In the genomic region with DNA sequence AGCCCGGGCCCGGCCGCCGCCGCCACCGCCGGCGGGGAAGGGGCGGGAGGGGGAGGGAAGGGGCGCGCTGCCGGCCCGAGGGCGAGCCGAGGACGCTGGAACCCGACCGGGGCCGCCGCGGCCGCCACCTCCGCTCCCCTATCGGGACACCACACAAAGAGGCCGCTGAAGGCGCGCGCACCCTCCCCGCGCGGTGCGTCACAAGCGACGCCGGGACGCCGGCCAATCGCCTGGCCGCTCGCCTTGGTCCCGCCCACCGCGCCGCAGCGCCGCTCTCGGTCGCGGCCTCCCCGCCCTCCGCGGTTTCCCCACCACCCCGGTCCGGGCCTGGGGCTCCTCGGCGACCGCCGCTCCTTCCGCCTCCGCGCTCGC, we compare ENCODE assay signal across 8 mouse cellular contexts. TPM values are rescaled to one million over a fixed set of nuclear protein-coding genes. Genes with fewer than 3 reads are reported as not detected.
DNase-seq lines count a peak whose midpoint lies in the region; ATAC-seq and TF ChIP-seq lines count a peak whose summit lies in the region.

A gene (minus strand): TSS at position 161 of the 372 bp plus-strand sequence.

- H3K27me3 ChIP-seq in MEL (ENCODE audit: control insufficient read depth in 1 of 2, insufficient read depth in 2 of 2, low read length in 2 of 2), result no peaks in the 10 kb centered on the region
- H3K27me3 ChIP-seq in cerebellum, adult 2 months (ENCODE audit: control insufficient read depth, insufficient read depth, low read length), result no peaks in the 10 kb centered on the region
- no peaks in the 10 kb centered on the region for H3K27me3 ChIP-seq in lung, embryonic 14.5 days (ENCODE audit: insufficient read depth, low read length)

- H3K9ac ChIP-seq in MEL (ENCODE audit: control insufficient read depth, low read depth, low read length, poor library complexity, severe bottlenecking), result peak within 1 kb of the TSS; percentile 99
- H3K9ac ChIP-seq in lung, embryonic 14.5 days, result peak within 1 kb of the TSS; percentile 100

- WGBS in cerebellum, adult 2 months, result under 1% methylated on average over 56 of the region's 62 CpGs
- WGBS in lung, embryonic 14.5 days, result under 1% methylated on average over 51 of the region's 62 CpGs

- TF ChIP-seq RAD21 in MEL (IDR thresholded peaks at IDR 0.05; ENCODE audit: low read depth, low read length), result no peak

- H3K4me2 ChIP-seq in lung, embryonic 14.5 days, result peak within 1 kb of the TSS; percentile 82

- peak; percentile 93 for DNase-seq in MEL (ENCODE audit: low read depth, low spot score)
- DNase-seq in cerebellum, adult 2 months, result peak; percentile 94 to 98
- peak; percentile 93 for DNase-seq in forelimb bud, embryonic 11.5 days (ENCODE audit: low read depth, low spot score)
- DNase-seq in heart, postnatal 4 days, result peak; percentile 97
- peak; percentile 83 to 92 for DNase-seq in layer of hippocampus, adult 8-10 months (ENCODE audit: low spot score in 2 of 2)
- peak; percentile 98 for DNase-seq in lung, embryonic 14.5 days
- peak; percentile 96 for DNase-seq in testis, postnatal 14 days (ENCODE audit: low spot score)

- H3K9me3 ChIP-seq in MEL (replicated peaks; ENCODE audit: insufficient read depth, low read length), result no peaks in the 10 kb centered on the region
- H3K9me3 ChIP-seq in lung, embryonic 14.5 days (ENCODE audit: low read depth, low read length), result no peaks in the 10 kb centered on the region

- peaks cover 32% of the 10 kb centered on the region for H3K79me2 ChIP-seq in MEL (ENCODE audit: control insufficient read depth, insufficient read depth, low read length, poor library complexity)

- ATAC-seq in lung, embryonic 14.5 days (ENCODE audit: insufficient read depth), result peak; percentile 92
- ATAC-seq in neutrophil, adult 5-6 weeks (ENCODE audit: extremely low read depth, insufficient number of reproducible peaks, low FRiP score, poor library complexity, severe bottlenecking), result peak; percentile 74

- peak within 1 kb of the TSS; percentile 91 to 96 for H3K4me3 ChIP-seq in MEL (ENCODE audit: control insufficient read depth in 1 of 2, insufficient read depth in 1 of 2, low read depth in 2 of 2, low read length in 2 of 2)
- H3K4me3 ChIP-seq in cerebellum, adult 2 months (replicated peaks; ENCODE audit: insufficient read depth, low read depth, low read length), result peak within 1 kb of the TSS; percentile 76
- peak within 1 kb of the TSS; percentile 95 for H3K4me3 ChIP-seq in lung, embryonic 14.5 days (ENCODE audit: low read depth, low read length)

- H3K4me1 ChIP-seq in MEL (ENCODE audit: control insufficient read depth in 1 of 2, insufficient read depth in 2 of 2, low read length in 2 of 2), result peaks cover 3 to 17% of the 10 kb centered on the region in 2 experiments
- H3K4me1 ChIP-seq in cerebellum, adult 2 months (ENCODE audit: control insufficient read depth, insufficient read depth, low read length), result peaks cover 5% of the 10 kb centered on the region; the same call in 1 of the 2 replicates
- H3K4me1 ChIP-seq in lung, embryonic 14.5 days (ENCODE audit: insufficient read depth), result peaks cover 16% of the 10 kb centered on the region; the same call in 1 of the 2 replicates

- peak within 1 kb of the TSS; percentile 90 for H3K27ac ChIP-seq in MEL (ENCODE audit: control insufficient read depth, low read depth, low read length)
- peak within 1 kb of the TSS; percentile 100 for H3K27ac ChIP-seq in cerebellum, adult 2 months (ENCODE audit: insufficient read depth, low read length)
- peak within 1 kb of the TSS; percentile 100 for H3K27ac ChIP-seq in lung, embryonic 14.5 days (ENCODE audit: low read depth)

- peaks cover 4 to 26% of the 10 kb centered on the region in 2 experiments; a peak in 3 of 4 replicates for H3K36me3 ChIP-seq in MEL (ENCODE audit: control insufficient read depth in 1 of 2, insufficient read depth in 2 of 2, low read length in 2 of 2)
- peaks cover 25% of the 10 kb centered on the region for H3K36me3 ChIP-seq in lung, embryonic 14.5 days (ENCODE audit: insufficient read depth)

- TF ChIP-seq CTCF in MEL (IDR thresholded peaks at IDR 0.05 in 2 of 3, conservative IDR thresholded peaks at IDR 0.05 in 1 of 3; ENCODE audit: control insufficient read depth in 1 of 3, insufficient read depth in 1 of 3, low read depth in 2 of 3, low read length in 3 of 3, poor library complexity in 1 of 3, severe bottlenecking in 1 of 3), result no peak
- no peak for TF ChIP-seq CTCF in cerebellum, adult 2 months (IDR thresholded peaks at IDR 0.05; ENCODE audit: borderline replicate concordance, insufficient read depth, low read depth, low read length)
- TF ChIP-seq CTCF in lung, embryonic 14.5 days (IDR thresholded peaks at IDR 0.05; ENCODE audit: low read depth), result no peak

- no peak for TF ChIP-seq EP300 in MEL (IDR thresholded peaks at IDR 0.05; ENCODE audit: low read depth in 1 of 2, low read length in 2 of 2)

- peak in 1 of 2 experiments; percentile 68; a peak in 1 of 4 replicates for TF ChIP-seq POLR2A in MEL (IDR thresholded peaks at IDR 0.05; ENCODE audit: control insufficient read depth in 1 of 2, insufficient read depth in 1 of 2, low read depth in 1 of 2, low read length in 2 of 2, poor library complexity in 1 of 2)
- peak; percentile 41; the same call in 1 of the 2 replicates for TF ChIP-seq POLR2A in cerebellum, adult 2 months (IDR thresholded peaks at IDR 0.05; ENCODE audit: borderline replicate concordance, insufficient read depth, low read length)

TF ChIP-seq in MEL, 35 proteins besides CTCF, POLR2A, EP300 and RAD21:
- TF ChIP-seq ETS1 (IDR thresholded peaks at IDR 0.05; ENCODE audit: low read depth, low read length), result no peak
- no peak for TF ChIP-seq MYB (IDR thresholded peaks at IDR 0.05; ENCODE audit: low read depth, low read length)
- TF ChIP-seq USF1 (IDR thresholded peaks at IDR 0.05; ENCODE audit: low read depth, low read length), result no peak
- TF ChIP-seq USF2 (IDR thresholded peaks at IDR 0.05; ENCODE audit: borderline replicate concordance in 1 of 2, insufficient read depth in 1 of 2, low read depth in 1 of 2, low read length in 2 of 2), result no peak
- TF ChIP-seq CHD1 (IDR thresholded peaks at IDR 0.05; ENCODE audit: low read depth, low read length), result 0 out of 2 replicates have a peak, but pooled peaks have one; percentile 15
- no peak for TF ChIP-seq ZC3H11A (IDR thresholded peaks at IDR 0.05; ENCODE audit: low read depth, low read length)
- TF ChIP-seq MXI1 (IDR thresholded peaks at IDR 0.05; ENCODE audit: low read depth, low read length), result 0 out of 2 replicates have a peak, but pooled peaks have one; percentile 19
- no peak for TF ChIP-seq ZKSCAN1 (IDR thresholded peaks at IDR 0.05; ENCODE audit: low read depth, low read length)
- TF ChIP-seq UBTF (IDR thresholded peaks at IDR 0.05; ENCODE audit: borderline replicate concordance, insufficient read depth, low read depth, low read length), result 0 out of 2 replicates have a peak, but pooled peaks have one; percentile 32
- TF ChIP-seq POLR2AphosphoS5 (IDR thresholded peaks at IDR 0.05; ENCODE audit: borderline replicate concordance, low read depth, low read length), result no peak
- TF ChIP-seq ELF1 (IDR thresholded peaks at IDR 0.05; ENCODE audit: low read depth, low read length), result no peak
- no peak for TF ChIP-seq HCFC1 (IDR thresholded peaks at IDR 0.05; ENCODE audit: low read depth, low read length)
- TF ChIP-seq ZMIZ1 (IDR thresholded peaks at IDR 0.05; ENCODE audit: low read depth, low read length), result peak; percentile 72; the same call in 1 of the 2 replicates
- no peak for TF ChIP-seq JUND (IDR thresholded peaks at IDR 0.05; ENCODE audit: low read depth, low read length)
- peak; percentile 68 for TF ChIP-seq NELFE (IDR thresholded peaks at IDR 0.05; ENCODE audit: low read depth, low read length)
- TF ChIP-seq SMC3 (IDR thresholded peaks at IDR 0.05; ENCODE audit: low read depth, low read length), result no peak
- no peak for TF ChIP-seq RCOR1 (IDR thresholded peaks at IDR 0.05; ENCODE audit: low read depth, low read length)
- peak; percentile 74 for TF ChIP-seq NRF1 (IDR thresholded peaks at IDR 0.05; ENCODE audit: insufficient read depth, low read depth, low read length, poor library complexity, severe bottlenecking)
- TF ChIP-seq GATA1 (IDR thresholded peaks at IDR 0.05; ENCODE audit: low read depth, low read length), result no peak
- TF ChIP-seq CHD2 (IDR thresholded peaks at IDR 0.05; ENCODE audit: low read length), result no peak
- TF ChIP-seq TBP (IDR thresholded peaks at IDR 0.05; ENCODE audit: low read depth, low read length), result peak; percentile 83; the same call in 1 of the 2 replicates
- no peak for TF ChIP-seq MAX (IDR thresholded peaks at IDR 0.05; ENCODE audit: low read length)
- TF ChIP-seq TAL1 (IDR thresholded peaks at IDR 0.05; ENCODE audit: low read length), result no peak
- peak; percentile 67 for TF ChIP-seq TCF12 (IDR thresholded peaks at IDR 0.05; ENCODE audit: low read depth, low read length)
- TF ChIP-seq POLR2AphosphoS2 (IDR thresholded peaks at IDR 0.05; ENCODE audit: low read length), result no peak; the same call in 1 of the 2 replicates
- no peak for TF ChIP-seq SIN3A (IDR thresholded peaks at IDR 0.05; ENCODE audit: low read length)
- no peak for TF ChIP-seq MAZ (IDR thresholded peaks at IDR 0.05; ENCODE audit: low read depth, low read length)
- no peak for TF ChIP-seq GABPA (IDR thresholded peaks at IDR 0.05; ENCODE audit: low read depth, low read length)
- TF ChIP-seq KAT2A (conservative IDR thresholded peaks at IDR 0.05; ENCODE audit: low read depth, low read length), result no peak

RNA-seq across cellular contexts. Expression of the gene that starts here (rescaled TPM):
- total RNA-seq in MEL (2012; rRNA removed), result 163 and 165 TPM in 2 replicates
- 100 to 1,000 TPM; 209 to 381 TPM for polyA plus RNA-seq in MEL (2012; ENCODE audit: insufficient read depth in 1 of 2, insufficient read length in 2 of 2, low read depth in 1 of 2, low replicate concordance in 2 of 2, missing spikeins in 1 of 2)
- polyA plus RNA-seq in cerebellum, adult 2 months (2012; rRNA removed), result 96.5 and 107 TPM in 2 replicates
- 100 to 1,000 TPM; 191 to 196 TPM for total RNA-seq in heart, postnatal 4 days (2021)
- total RNA-seq in layer of hippocampus, adult 8-10 months (2022), result 100 to 1,000 TPM in 2 of 4 experiments, 10 to 100 TPM in 2; 91.1 to 119 (median 106) TPM
- polyA plus RNA-seq in lung, embryonic 14.5 days (2014; fragmentation: Nextera tagmentation; extraction: Ambion mirVana), result 46.5 and 51.7 TPM in 2 replicates
- total RNA-seq in neutrophil, adult 5-6 weeks (2017), result 50.7 and 55.9 TPM in 2 replicates

Comparison
In these comparisons a context has a peak if more than half of its experiments do, and no peak if none do; other contexts are left out.
1. Peak in every context shown above with its lines: DNase-seq, ATAC-seq, H3K4me3 ChIP-seq and H3K27ac ChIP-seq.